Mouse (Mus musculus) lung, postnatal 0 days (tissue): ENCODE results near the gene Pstpip1. TPM values are rescaled to one million over a fixed set of nuclear protein-coding genes. Genes with fewer than 3 reads are reported as not detected.

Source experiments
- ATAC-seq: fragments of 200-750 bp; cut with Nextera tagmentation; 2 replicates; pipeline ENCODE4 v1.8.0; 2017; ENCODE audit warnings: moderate library complexity
- DNase-seq: peaks from one replicate; pipeline ENCODE4 v3.0.0-alpha.2; 2016; ENCODE audit warnings: low spot score
- H3K27ac ChIP-seq: fragments of 300-500 bp; sonication (generic); 2 replicates; pipeline ENCODE4 v1.5.1; 2014; ENCODE audit warnings: antibody characterized with exemption, mild to moderate bottlenecking, low read length, mixed read lengths
- H3K27me3 ChIP-seq: fragments of 300-500 bp; sonication (generic); replicated peaks from 2 replicates; pipeline ENCODE4 v1.6.1; 2014; ENCODE audit warnings: low read length, mixed read lengths; ENCODE audit not compliant: insufficient read depth
- H3K36me3 ChIP-seq: fragments of 300-500 bp; sonication (generic); 2 replicates; pipeline ENCODE4 v1.6.1; 2014; ENCODE audit warnings: low read length, mixed read lengths; ENCODE audit not compliant: insufficient read depth
- H3K4me1 ChIP-seq: fragments of 300-500 bp; sonication (generic); 2 replicates; pipeline ENCODE4 v1.6.1; 2014; ENCODE audit warnings: antibody characterized with exemption, low read depth, low read length, mixed read lengths; ENCODE audit not compliant: insufficient read depth
- H3K4me2 ChIP-seq: fragments of 300-500 bp; sonication (generic); replicated peaks from 2 replicates; pipeline ENCODE4 v1.6.1; 2014; ENCODE audit warnings: low read depth, mild to moderate bottlenecking, low read length, moderate library complexity, mixed read lengths
- H3K4me3 ChIP-seq: fragments of 300-500 bp; sonication (generic); 2 replicates; pipeline ENCODE4 v1.5.1; 2014; ENCODE audit warnings: low read depth, low read length
- H3K9ac ChIP-seq: fragments of 300-500 bp; sonication (generic); replicated peaks from 2 replicates; pipeline ENCODE4 v1.6.1; 2014; ENCODE audit warnings: low read depth, mild to moderate bottlenecking
- H3K9me3 ChIP-seq: fragments of 300-500 bp; sonication (generic); 2 replicates; pipeline ENCODE4 v1.6.1; 2016; ENCODE audit warnings: low read length, mixed read lengths
- CTCF ChIP-seq: IDR thresholded peaks from 2 replicates; pipeline ENCODE4 v1.5.1; 2016; ENCODE audit warnings: antibody characterized with exemption, mild to moderate bottlenecking
- EP300 ChIP-seq: IDR thresholded peaks from 2 replicates; pipeline ENCODE4 v1.6.1; 2016; ENCODE audit warnings: antibody characterized with exemption, mild to moderate bottlenecking, control low read depth
- WGBS: fragments of 180-500 bp; shearing (Covaris S2); extraction: QIAGEN DNeasy Blood & Tissue Kit; methylation state at CpG from one replicate; pipeline ENCODE4 v1.1.7; 2014; 5-methylcytosine and 5-hydroxymethylcytosine counted together
- polyA plus RNA-seq: library from polyadenylated mRNA; unstranded; fragments of >200 nt; fragmentation: Nextera tagmentation; extraction: Ambion mirVana; gene quantifications from 2 replicates; pipeline ENCODE4 v1.2.1, GENCODE M21; 2015

The Pstpip1 gene
- polyA plus RNA-seq, result 2.3 and 2.8 TPM in 2 replicates

- no peaks in the 10 kb centered on the region for H3K27me3 ChIP-seq
- H3K27ac ChIP-seq, result peak within 1 kb of the TSS; percentile 57; the same call in 1 of the 2 replicates
- H3K4me1 ChIP-seq, result peaks cover 11% of the 10 kb centered on the region
- H3K36me3 ChIP-seq, result no peaks in the 10 kb centered on the region
- no peak within 1 kb of the TSS for H3K4me3 ChIP-seq
- no peaks in the 10 kb centered on the region for H3K9me3 ChIP-seq
- H3K4me2 ChIP-seq, result peak within 1 kb of the TSS; percentile 37
- DNase-seq (peak; percentile 84), ATAC-seq (peak; percentile 93)
- no peak within 1 kb of the TSS for H3K9ac ChIP-seq
- no peak for TF ChIP-seq CTCF
- 9% methylated on average over 22 of the region's 22 CpGs for whole genome bisulfite sequencing
Measured at GRCm38 (mm10) chr9:56089778-56090520, at the start of gene Pstpip1. Gene Pstpip1, plus strand, starts transcription at chr9:56089962.

GRCm38 (mm10) chr9:56041372-56042180 is 48.2 kb upstream of the Pstpip1 start, which contains the start of gene Rcn2:
Gene Rcn2, plus strand, starts transcription at chr9:56041845.
- DNase-seq, result peak; percentile 97
- 0 out of 2 replicates have a peak, but pooled peaks cover 3% of the 10 kb centered on the region for H3K36me3 ChIP-seq
- no peaks in the 10 kb centered on the region for H3K27me3 ChIP-seq
- no peaks in the 10 kb centered on the region for H3K4me1 ChIP-seq
- peak within 1 kb of the TSS; percentile 72 for H3K4me3 ChIP-seq
- no peaks in the 10 kb centered on the region for H3K9me3 ChIP-seq
- TF ChIP-seq CTCF (peak; percentile 33), EP300 (no peak)
- peak; percentile 100 for ATAC-seq
- H3K9ac ChIP-seq, result peak within 1 kb of the TSS; percentile 88
- WGBS, result under 1% methylated on average over 41 of the region's 49 CpGs
- peak within 1 kb of the TSS; percentile 75 for H3K4me2 ChIP-seq
- H3K27ac ChIP-seq, result peak within 1 kb of the TSS; percentile 94

- Histone ChIP-seq H3K9me3 (no peaks in the 10 kb centered on the region), H3K4me1 (no peaks in the 10 kb centered on the region), H3K9ac (peak overlapping the region; percentile 88), H3K36me3 (0 out of 2 replicates have a peak, but pooled peaks cover 3% of the 10 kb centered on the region), H3K4me2 (peak overlapping the region; percentile 75), H3K27ac (peak overlapping the region; percentile 94), H3K27me3 (no peaks in the 10 kb centered on the region), H3K4me3 (peak overlapping the region; percentile 72)
- WGBS, result under 1% methylated on average over 16 of the region's 16 CpGs
- TF ChIP-seq CTCF (no peak), EP300 (no peak)
- no peak for DNase-seq
- no peak; the same call in 1 of the 2 replicates for ATAC-seq
Measured at GRCm38 (mm10) chr9:56042181-56042621, 47.6 kb upstream of the Pstpip1 start.

GRCm38 (mm10) chr9:56053796-56054195 is 36.0 kb upstream of the Pstpip1 start:
- Histone ChIP-seq H3K36me3 (peaks cover 20% of the 10 kb centered on the region), H3K9me3 (no peaks in the 10 kb centered on the region), H3K4me2 (no peak overlapping the region), H3K4me1 (no peaks in the 10 kb centered on the region), H3K4me3 (no peak overlapping the region), H3K9ac (no peak overlapping the region), H3K27ac (no peak overlapping the region), H3K27me3 (no peaks in the 10 kb centered on the region)
- WGBS, result 82% methylated on average over 3 of the region's 3 CpGs
- ATAC-seq (no peak), DNase-seq (no peak)
- TF ChIP-seq EP300 (no peak), CTCF (no peak)

GRCm38 (mm10) chr9:56056147-56056546 is 33.6 kb upstream of the Pstpip1 start:
- H3K27me3 ChIP-seq, result no peaks in the 10 kb centered on the region
- H3K36me3 ChIP-seq, result peaks cover 39% of the 10 kb centered on the region
- ATAC-seq (no peak), DNase-seq (no peak)
- no peak overlapping the region for H3K27ac ChIP-seq
- TF ChIP-seq CTCF (no peak), EP300 (no peak)
- H3K4me3 ChIP-seq, result no peak overlapping the region
- H3K4me1 ChIP-seq, result no peaks in the 10 kb centered on the region
- no peak overlapping the region for H3K4me2 ChIP-seq
- H3K9me3 ChIP-seq, result no peaks in the 10 kb centered on the region
- WGBS, result 89% methylated on average over 6 of the region's 6 CpGs
- no peak overlapping the region for H3K9ac ChIP-seq

- Histone ChIP-seq H3K4me2 (no peak overlapping the region), H3K4me3 (no peak overlapping the region), H3K36me3 (peaks cover 34% of the 10 kb centered on the region), H3K9ac (no peak overlapping the region), H3K27me3 (no peaks in the 10 kb centered on the region), H3K27ac (no peak overlapping the region), H3K4me1 (no peaks in the 10 kb centered on the region), H3K9me3 (no peaks in the 10 kb centered on the region)
- TF ChIP-seq CTCF (no peak), EP300 (no peak)
- 91% methylated on average over 5 of the region's 5 CpGs for WGBS
- no peak for DNase-seq
- no peak for ATAC-seq
Measured at GRCm38 (mm10) chr9:56062336-56062735, 27.4 kb upstream of the Pstpip1 start.
